ENCODE assay signal across 13 mouse cellular contexts in genomic region chr13:70159065-70159464, GRCm38 (mm10).
"Had no signal": no experiment of that assay in that cellular context is flagged by ENCODE, and none has a peak within 500 bp of the region (broad histone marks: within the 10 kb centered on the region; RNA-seq: fewer than 3 reads in every experiment).

No protein-coding gene starts in this region.

- H3K9ac ChIP-seq: liver, embryonic 15.5 days; midbrain, embryonic 15.5 days; neural tube, embryonic 12.5 days had no signal

- H3K4me1 ChIP-seq: liver, embryonic 15.5 days; megakaryocyte, embryonic 14.5 days had no signal

- H3K4me2 ChIP-seq: liver, embryonic 11.5 days; liver, embryonic 15.5 days; midbrain, embryonic 11.5 days; midbrain, embryonic 15.5 days; neural tube, embryonic 12.5 days had no signal

- DNase-seq: kidney, adult 2 months; lung, adult 2 months; thymus, adult 18-20 months; thymus, postnatal 25 days had no signal

- H3K9me3 ChIP-seq: limb, embryonic 10.5 days; liver, embryonic 15.5 days; midbrain, embryonic 15.5 days; neural tube, embryonic 12.5 days had no signal

- H3K36me3 ChIP-seq: limb, embryonic 10.5 days; liver, embryonic 15.5 days; midbrain, embryonic 15.5 days; neural tube, embryonic 12.5 days had no signal

- ATAC-seq: midbrain, embryonic 15.5 days had no signal

- H3K4me3 ChIP-seq: left cerebral cortex, adult 2 months; limb, embryonic 10.5 days; liver, embryonic 15.5 days; megakaryocyte, embryonic 14.5 days; midbrain, embryonic 15.5 days; neural tube, embryonic 12.5 days had no signal

- H3K27me3 ChIP-seq: liver, embryonic 15.5 days; megakaryocyte, embryonic 14.5 days; midbrain, embryonic 15.5 days; neural tube, embryonic 12.5 days had no signal

- H3K27ac ChIP-seq: left cerebral cortex, adult 2 months; limb, embryonic 10.5 days; liver, embryonic 15.5 days; macrophage; midbrain, embryonic 15.5 days; neural tube, embryonic 12.5 days had no signal
